ENCODE assay signal across 18 mouse cellular contexts in the genomic region with DNA sequence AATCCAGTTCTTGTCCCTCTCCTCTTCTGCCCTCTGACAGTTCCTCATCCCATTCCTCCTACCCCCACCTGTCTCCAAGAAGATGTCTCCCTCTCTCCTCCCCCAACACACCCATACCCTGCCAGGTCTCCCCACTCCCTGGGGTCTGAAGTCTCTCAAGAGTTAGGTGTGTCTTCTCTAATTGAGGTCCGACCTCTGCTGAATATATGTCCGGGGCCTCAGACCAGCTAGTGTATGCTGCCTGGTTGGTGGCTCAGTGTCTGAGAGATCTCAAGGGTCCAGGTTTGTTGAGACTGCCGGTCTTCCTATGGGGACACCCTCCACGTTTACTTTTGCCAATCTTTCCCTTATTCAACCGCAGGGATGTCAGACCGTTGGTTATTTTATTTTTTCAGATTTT.
"Had no signal": no experiment of that assay in that cellular context is flagged by ENCODE, and none has a peak within 500 bp of the region (broad histone marks: within the 10 kb centered on the region; RNA-seq: fewer than 3 reads in every experiment).

No protein-coding gene starts in this region.

- H3K27ac ChIP-seq: midbrain, embryonic 10.5 days; midbrain, embryonic 12.5 days; neural tube, embryonic 13.5 days; neural tube, embryonic 15.5 days had no signal

- H3K27me3 ChIP-seq: midbrain, embryonic 12.5 days; neural tube, embryonic 13.5 days; neural tube, embryonic 15.5 days had no signal

- H3K4me1 ChIP-seq: midbrain, embryonic 10.5 days; midbrain, embryonic 12.5 days; neural tube, embryonic 13.5 days; neural tube, embryonic 15.5 days had no signal

- ATAC-seq: midbrain, embryonic 16.5 days had no signal

- H3K4me2 ChIP-seq: midbrain, embryonic 12.5 days; neural tube, embryonic 13.5 days; neural tube, embryonic 15.5 days had no signal

- H3K9me3 ChIP-seq: midbrain, embryonic 10.5 days; midbrain, embryonic 12.5 days; neural tube, embryonic 13.5 days; neural tube, embryonic 15.5 days had no signal

- H3K9ac ChIP-seq: midbrain, embryonic 12.5 days; neural tube, embryonic 13.5 days; neural tube, embryonic 15.5 days had no signal

- DNase-seq: lung, adult 18-20 months; lung, postnatal 14 days; lung, postnatal 4 days; midbrain, embryonic 14.5 days; retina, postnatal 1 day; right cerebral cortex, adult 18-20 months; right cerebral cortex, postnatal 25 days; right cerebral cortex, postnatal 4 days; spleen, adult 18-20 months; thymus, adult 18-20 months; thymus, postnatal 14 days; thymus, postnatal 36 days had no signal

- H3K36me3 ChIP-seq: midbrain, embryonic 10.5 days; midbrain, embryonic 12.5 days; neural tube, embryonic 13.5 days; neural tube, embryonic 15.5 days had no signal

- H3K4me3 ChIP-seq: midbrain, embryonic 10.5 days; midbrain, embryonic 12.5 days; myocyte; neural tube, embryonic 13.5 days; neural tube, embryonic 15.5 days had no signal
